Mouse (Mus musculus): ENCODE measurements around the gene Mthfd2.

Mthfd2 gene

DNA sequence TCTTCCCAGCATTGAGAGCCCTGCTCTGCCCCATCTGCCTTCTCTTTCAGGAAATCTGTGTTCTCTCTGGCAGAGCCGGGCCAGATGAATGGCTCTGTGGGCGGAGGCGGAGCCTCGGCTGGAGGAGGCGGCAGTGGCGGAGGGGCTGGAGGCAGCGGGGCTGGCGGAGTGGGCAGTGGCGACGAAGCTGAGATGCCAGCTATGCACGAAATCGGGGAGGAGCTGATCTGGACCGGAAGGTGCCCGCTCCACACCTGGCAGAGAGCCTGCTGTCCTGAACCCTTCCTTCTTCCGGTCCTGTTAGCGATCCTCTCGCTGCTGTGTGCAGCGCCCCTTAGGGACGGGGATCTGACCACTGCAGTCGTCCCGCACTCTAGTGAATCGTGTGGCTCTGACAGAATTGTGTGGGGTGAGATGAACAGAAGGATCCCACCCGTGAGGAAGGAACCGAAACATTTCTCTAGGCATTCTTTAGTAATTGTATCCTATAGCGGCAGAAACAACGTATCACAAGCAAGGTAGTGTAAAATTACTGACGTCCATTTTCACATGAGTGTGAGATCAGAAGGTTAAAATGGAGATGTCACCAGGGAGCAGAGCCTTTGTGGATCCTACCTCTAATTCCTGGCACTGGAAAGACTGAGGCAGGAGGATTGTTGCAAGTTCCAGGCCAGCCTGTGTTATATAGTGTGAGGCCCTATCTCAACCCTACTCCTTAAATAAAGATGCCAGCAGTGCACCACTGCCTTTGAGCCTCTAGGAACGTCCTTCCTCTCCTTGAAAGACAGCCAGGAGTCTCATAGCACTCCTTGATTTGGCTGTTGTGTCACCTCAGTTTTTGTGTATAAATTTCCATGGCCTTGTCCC is 57.3 kb downstream of the Mthfd2 start:
- peak; percentile 80 to 82 for DNase-seq (ENCODE audit: low spot score in 2 of 2)

DNA sequence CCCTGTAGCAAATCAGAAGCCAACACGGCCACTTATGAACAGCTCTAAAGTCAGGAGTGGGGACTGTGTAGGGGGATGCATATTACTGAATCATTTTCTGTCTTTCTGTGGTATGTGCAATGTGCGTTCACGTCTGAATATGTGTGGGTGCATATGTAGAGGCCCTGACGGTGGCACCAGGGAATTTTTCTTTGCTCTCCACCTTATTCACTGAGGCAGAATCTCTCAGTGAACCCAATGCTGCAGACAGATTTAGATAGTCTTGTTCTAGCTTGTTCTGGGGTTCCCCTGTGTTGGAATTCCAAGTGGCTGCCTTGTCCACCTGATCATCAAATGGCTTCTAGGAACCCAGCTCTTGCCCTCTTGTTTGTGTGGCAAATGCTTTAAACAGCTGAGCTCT is 58.1 kb downstream of the Mthfd2 start:
- DNase-seq (ENCODE audit: low spot score in 2 of 2): no peak

DNA sequence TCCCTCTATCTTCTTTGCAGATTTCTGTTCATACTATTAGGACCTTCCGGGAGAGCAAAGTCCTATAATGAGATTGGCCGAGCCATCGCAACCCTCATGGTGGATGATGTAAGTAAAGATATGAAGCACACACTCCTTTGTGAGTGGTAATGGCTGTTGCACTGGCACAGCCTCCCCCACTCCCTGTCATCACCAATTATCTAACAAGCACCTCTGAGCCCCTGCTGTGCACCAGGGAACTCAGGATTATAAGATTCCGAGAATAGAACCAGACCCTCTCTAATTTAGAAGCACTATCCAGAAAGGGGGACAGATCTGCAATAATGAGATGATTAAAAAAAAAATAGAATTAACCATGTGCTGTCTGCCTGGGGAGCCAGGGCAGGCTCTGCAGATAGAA is 60.1 kb downstream of the Mthfd2 start:
- no peak for DNase-seq (ENCODE audit: low spot score in 2 of 2)

DNA sequence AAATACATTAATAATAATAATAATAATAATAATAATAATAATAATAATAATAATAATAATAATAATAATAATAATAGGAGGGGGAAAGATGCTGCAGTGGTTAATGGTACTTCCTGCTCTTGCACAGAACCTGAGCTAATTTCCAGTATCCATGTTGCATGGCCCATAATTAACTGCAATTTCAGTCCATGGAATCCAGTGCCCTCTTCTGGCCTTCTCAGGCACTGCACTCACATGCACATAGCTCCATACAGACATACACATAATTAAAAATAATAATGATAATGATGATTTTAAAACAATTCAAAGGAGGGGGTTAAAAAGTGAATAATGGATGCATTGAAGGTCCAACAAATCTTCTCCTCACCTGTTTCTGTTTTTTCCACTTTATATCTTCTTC is 60.5 kb downstream of the Mthfd2 start:
- DNase-seq (ENCODE audit: low spot score in 2 of 2): no peak

DNA sequence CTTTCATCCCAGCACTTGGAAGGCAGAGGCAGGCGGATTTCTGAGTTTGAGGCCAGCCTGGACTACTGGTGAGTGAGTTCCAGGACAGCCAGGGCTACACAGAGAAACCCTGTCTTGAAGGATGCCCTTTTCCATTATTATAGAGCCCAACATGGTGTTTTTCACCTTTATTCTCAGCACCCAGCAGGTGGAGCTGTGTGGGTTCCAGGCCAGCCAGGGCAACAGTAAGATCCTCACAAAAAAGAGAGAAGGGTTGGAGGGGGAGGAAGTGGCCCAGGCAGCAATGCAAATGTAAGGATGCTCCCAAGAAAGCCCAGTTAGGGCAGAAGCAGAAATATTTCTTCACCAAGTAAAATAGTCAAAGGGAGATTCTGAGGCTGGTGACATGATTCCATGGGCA is 61.2 kb downstream of the Mthfd2 start:
- DNase-seq (ENCODE audit: low spot score in 2 of 2): no peak

Measured in right cerebral cortex, postnatal 36 days (tissue).